Mouse (Mus musculus): ENCODE results near the gene Exoc3l4.

- no peak for TF ChIP-seq CTCF (IDR thresholded peaks at IDR 0.05; ENCODE audit: low read depth)
- no peak for TF ChIP-seq EP300 (IDR thresholded peaks at IDR 0.05; ENCODE audit: low read depth)
Measured at GRCm38 (mm10) chr12:111463570-111463969, 46.8 kb downstream of the Exoc3l4 start.

All from heart, postnatal 0 days (tissue).